In genomic region chr2:122378421-122379291, GRCm38 (mm10) we compare ENCODE assay signal across 8 mouse cellular contexts. TPM values are rescaled to one million over a fixed set of nuclear protein-coding genes. Genes with fewer than 3 reads are reported as not detected.
DNase-seq lines count a peak whose midpoint lies in the region; ATAC-seq lines count a peak whose summit lies in the region.

No protein-coding gene starts in this region.

- DNase-seq in cerebellum, adult 11-12 months: peak; percentile 69
- DNase-seq in cerebellum, postnatal 4 days (ENCODE audit: low spot score in 2 of 2): no peak
- peak; percentile 73 for DNase-seq in Muller cell, postnatal 12 days (ENCODE audit: inconsistent ontology term)
- peak; percentile 44 for DNase-seq in neural tube, embryonic 11.5 days (ENCODE audit: low spot score)
- no peak for DNase-seq in spleen, postnatal 14 days (ENCODE audit: low spot score in 2 of 2)

- peak overlapping the region; percentile 93 for H3K27ac ChIP-seq in hindbrain, embryonic 16.5 days (ENCODE audit: low read depth, low read length)
- H3K27ac ChIP-seq in liver, embryonic 12.5 days: 0 out of 2 replicates have a peak overlapping the region, but pooled peaks have one; percentile 12
- H3K27ac ChIP-seq in neural tube, embryonic 11.5 days (ENCODE audit: low read depth, low read length): no peak overlapping the region

- no peaks in the 10 kb centered on the region for H3K36me3 ChIP-seq in hindbrain, embryonic 16.5 days (ENCODE audit: control insufficient read depth, insufficient read depth, low read length)
- no peaks in the 10 kb centered on the region for H3K36me3 ChIP-seq in liver, embryonic 12.5 days
- H3K36me3 ChIP-seq in neural tube, embryonic 11.5 days (ENCODE audit: control insufficient read depth, insufficient read depth, low read length): no peaks in the 10 kb centered on the region

- H3K4me3 ChIP-seq in hindbrain, embryonic 16.5 days (ENCODE audit: low read length): peak overlapping the region; percentile 65
- peak overlapping the region; percentile 76 for H3K4me3 ChIP-seq in liver, embryonic 12.5 days
- H3K4me3 ChIP-seq in neural tube, embryonic 11.5 days (ENCODE audit: low read depth, low read length): peak overlapping the region; percentile 63

- no peaks in the 10 kb centered on the region for H3K9me3 ChIP-seq in hindbrain, embryonic 16.5 days (ENCODE audit: control insufficient read depth, low read length)
- H3K9me3 ChIP-seq in liver, embryonic 12.5 days (replicated peaks): no peaks in the 10 kb centered on the region
- no peaks in the 10 kb centered on the region for H3K9me3 ChIP-seq in neural tube, embryonic 11.5 days (ENCODE audit: control insufficient read depth, low read length)

- peak overlapping the region; percentile 55 for H3K4me2 ChIP-seq in hindbrain, embryonic 16.5 days (ENCODE audit: low read length)
- peak overlapping the region; percentile 82 for H3K4me2 ChIP-seq in liver, embryonic 12.5 days
- H3K4me2 ChIP-seq in neural tube, embryonic 11.5 days (ENCODE audit: low read depth): peak overlapping the region; percentile 45

- ATAC-seq in erythroid progenitor cell, adult 5-6 weeks (replicated peaks; ENCODE audit: low FRiP score, poor library complexity, severe bottlenecking): peak; percentile 44
- no peak for ATAC-seq in hindbrain, embryonic 16.5 days
- ATAC-seq in liver, embryonic 12.5 days: no peak
- no peak for ATAC-seq in neural tube, embryonic 11.5 days (ENCODE audit: insufficient read depth, low FRiP score, low TSS enrichment)

- H3K27me3 ChIP-seq in hindbrain, embryonic 16.5 days (replicated peaks; ENCODE audit: control insufficient read depth, insufficient read depth, low read length): no peaks in the 10 kb centered on the region
- peaks cover 4% of the 10 kb centered on the region for H3K27me3 ChIP-seq in liver, embryonic 12.5 days (replicated peaks)
- H3K27me3 ChIP-seq in neural tube, embryonic 11.5 days (ENCODE audit: control insufficient read depth, insufficient read depth, low read length): no peaks in the 10 kb centered on the region

- H3K4me1 ChIP-seq in hindbrain, embryonic 16.5 days (ENCODE audit: control insufficient read depth, insufficient read depth, low read depth, low read length): peaks cover 2% of the 10 kb centered on the region
- H3K4me1 ChIP-seq in liver, embryonic 12.5 days: peaks cover 32% of the 10 kb centered on the region
- H3K4me1 ChIP-seq in neural tube, embryonic 11.5 days (ENCODE audit: control insufficient read depth, insufficient read depth, low read length): no peaks in the 10 kb centered on the region; the same call in 1 of the 2 replicates

- WGBS in hindbrain, embryonic 16.5 days: 16% methylated on average over 8 of the region's 8 CpGs
- 14% methylated on average over 8 of the region's 8 CpGs for WGBS in liver, embryonic 12.5 days (ENCODE audit: insufficient replicate concordance)
- WGBS in neural tube, embryonic 11.5 days: 19% methylated on average over 8 of the region's 8 CpGs

- H3K9ac ChIP-seq in hindbrain, embryonic 16.5 days (ENCODE audit: low read depth, low read length): peak overlapping the region; percentile 3; the same call in 1 of the 2 replicates
- H3K9ac ChIP-seq in liver, embryonic 12.5 days: peak overlapping the region; percentile 33
- no peak overlapping the region for H3K9ac ChIP-seq in neural tube, embryonic 11.5 days (ENCODE audit: low read length)

RNA-seq across cellular contexts. Expression of gene Shf, which starts 9.7 kb away (rescaled TPM):
- 11.3 and 15.1 TPM in 2 replicates for total RNA-seq in erythroid progenitor cell, adult 5-6 weeks (2015; ENCODE audit: low replicate concordance)
- total RNA-seq in erythroid progenitor cell, adult 5-6 weeks (2017; ENCODE audit: low replicate concordance): 9.0 and 22.3 TPM in 2 replicates
- 11.7 and 11.8 TPM in 2 replicates for polyA plus RNA-seq in hindbrain, embryonic 16.5 days (2015; fragmentation: Nextera tagmentation; extraction: Ambion mirVana)
- 2.0 TPM in 2 replicates for polyA plus RNA-seq in liver, embryonic 12.5 days (2016; fragmentation: Nextera tagmentation; extraction: Ambion mirVana)
- 12.9 and 13.8 TPM in 2 replicates for polyA plus RNA-seq in neural tube, embryonic 11.5 days (2014; fragmentation: Nextera tagmentation; extraction: Ambion mirVana)

RNA-seq across cellular contexts. Expression of gene Slc28a2, which starts 47.6 kb away (rescaled TPM):
- 9.7 and 23.1 TPM in 2 replicates for total RNA-seq in erythroid progenitor cell, adult 5-6 weeks (2015; ENCODE audit: low replicate concordance)
- total RNA-seq in erythroid progenitor cell, adult 5-6 weeks (2017; ENCODE audit: low replicate concordance): 8.8 and 10.7 TPM in 2 replicates
- polyA plus RNA-seq in hindbrain, embryonic 16.5 days (2015; fragmentation: Nextera tagmentation; extraction: Ambion mirVana): 0.15 and 0.18 TPM in 2 replicates
- polyA plus RNA-seq in liver, embryonic 12.5 days (2016; fragmentation: Nextera tagmentation; extraction: Ambion mirVana): 0.31 and 0.35 TPM in 2 replicates
- polyA plus RNA-seq in neural tube, embryonic 11.5 days (2014; fragmentation: Nextera tagmentation; extraction: Ambion mirVana): 0.13 TPM in 1 of 2 replicates, not detected in the other

Comparison
In these comparisons a context has a peak if more than half of its experiments do, and no peak if none do; other contexts are left out.
1. DNase-seq: peak in cerebellum, adult 11-12 months (single experiment), Muller cell, postnatal 12 days (single experiment) and neural tube, embryonic 11.5 days (single experiment); none in cerebellum, postnatal 4 days (0 of 2) and spleen, postnatal 14 days (0 of 2).
2. Peak in every context shown above with its lines, with median percentiles within 50 percentile points of each other: H3K4me2 ChIP-seq and H3K4me3 ChIP-seq.